Mouse (Mus musculus) erythroid progenitor cell, adult 5-6 weeks (primary cell): ENCODE data around the gene Rabl2. TPM values are rescaled to one million over a fixed set of nuclear protein-coding genes. Genes with fewer than 3 reads are reported as not detected.

ENCODE experiments used
- ATAC-seq: replicated peaks from 2 replicates; pipeline ENCODE4 v1.8.0; 2016; ENCODE audit warnings: moderate number of reproducible peaks, mild to moderate bottlenecking, moderate TSS enrichment, inconsistent platforms; ENCODE audit not compliant: poor library complexity, low FRiP score, severe bottlenecking
- total RNA-seq, 2 experiments: library from RNA; stranded (forward) in 1 of 2; stranded (reverse) in 1 of 2; fragments of 150-400 nt in 1 of 2; fragments of 186-747, 209-891 nt in 1 of 2; gene quantifications; 2 replicates each; pipeline versions ENCODE4 v1.2.3 to v1.2.4; 2015 to 2017; ENCODE audit warnings: low replicate concordance in 2 of 2

Gene Rabl2
- total RNA-seq (2015; ENCODE audit: low replicate concordance) (not detected in 2 replicates), total RNA-seq (2017; ENCODE audit: low replicate concordance) (4.4 TPM in 1 of 2 replicates, not detected in the other)

DNA sequence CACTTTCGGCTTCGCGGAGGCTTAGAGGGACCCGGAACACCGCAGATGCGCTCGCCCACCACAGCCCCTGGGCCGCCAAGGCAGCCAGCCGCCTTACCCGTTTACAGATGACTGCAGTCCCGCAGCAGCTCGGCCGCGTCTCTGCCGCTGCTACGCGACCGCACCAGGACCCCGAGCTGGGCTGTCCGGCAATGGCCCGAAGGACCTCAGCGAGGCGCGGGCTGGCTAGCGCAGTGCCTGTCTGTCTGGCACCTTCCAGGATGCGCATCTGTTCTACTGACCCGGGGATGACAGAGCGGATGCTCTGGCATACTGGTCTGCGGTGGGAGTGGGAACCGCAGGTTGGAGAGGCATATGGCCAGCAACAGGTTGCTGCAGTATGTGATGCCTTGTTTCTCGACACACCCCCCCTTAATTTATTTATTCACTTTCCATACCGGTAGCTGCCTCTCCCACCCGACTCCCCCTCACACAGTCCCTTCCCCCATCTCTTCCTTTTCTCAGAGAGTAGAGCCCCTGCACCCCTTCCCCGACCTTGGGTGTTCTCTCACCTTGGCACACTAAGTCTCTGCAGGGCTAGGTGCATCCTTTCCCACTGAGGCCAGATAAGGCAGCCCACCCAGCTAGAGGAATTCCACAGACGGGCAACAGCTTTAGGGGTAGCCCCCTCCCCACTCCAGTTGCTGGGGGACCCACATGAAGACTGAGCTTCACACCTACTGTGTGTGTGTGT lies at the start of gene Rabl2:
Rabl2 (minus strand) TSS at position 201 of the 733 bp plus-strand sequence.
- ATAC-seq = peak; percentile 78

DNA sequence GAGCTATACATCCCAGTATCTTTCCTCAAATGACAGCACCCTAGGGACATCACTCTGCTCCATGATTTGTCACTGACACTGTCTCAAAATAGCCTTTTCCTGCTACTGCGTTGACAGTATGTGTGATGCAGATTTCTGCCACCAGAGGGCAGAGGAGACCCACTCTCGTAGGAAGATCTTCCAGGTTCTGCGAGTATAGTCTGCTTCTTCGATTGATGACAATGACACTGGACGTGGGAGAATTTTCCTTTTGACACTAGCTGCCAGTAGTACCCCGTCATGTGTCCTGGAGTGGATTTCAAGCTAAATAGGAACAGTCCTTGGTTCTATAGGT lies 31.9 kb upstream of the Rabl2 start:
- no peak for ATAC-seq

DNA sequence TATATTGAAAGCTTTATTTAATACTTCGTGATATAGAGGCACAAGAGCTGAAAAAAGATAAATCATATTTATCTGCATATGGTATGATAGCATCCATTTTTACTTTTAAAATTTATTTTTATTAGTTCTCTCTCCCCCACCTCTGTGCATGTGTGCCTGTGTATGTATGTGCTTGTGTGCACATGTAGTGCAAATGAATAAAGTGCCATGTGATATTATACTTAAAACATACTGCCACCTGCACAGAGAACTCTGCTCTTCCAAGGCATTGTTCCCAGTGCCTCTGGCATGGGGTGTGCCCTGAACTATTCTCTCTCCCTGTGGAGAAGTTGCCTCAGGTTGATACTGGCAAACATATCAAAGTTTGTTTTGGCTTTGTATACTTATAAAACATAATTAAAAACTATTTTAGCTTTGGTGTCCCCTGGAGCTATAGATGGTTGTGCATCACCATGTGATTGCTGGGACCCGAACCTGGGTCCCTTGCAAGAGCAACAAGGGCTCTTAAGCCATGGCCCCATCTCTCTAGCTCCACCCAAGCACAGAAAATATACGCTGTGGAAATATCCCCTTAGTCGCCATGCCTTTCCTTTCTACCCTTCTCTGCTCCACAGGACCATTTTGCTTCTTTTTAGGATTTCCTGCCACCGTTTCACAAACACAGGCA lies 31.4 kb upstream of the Rabl2 start:
- ATAC-seq = no peak

DNA sequence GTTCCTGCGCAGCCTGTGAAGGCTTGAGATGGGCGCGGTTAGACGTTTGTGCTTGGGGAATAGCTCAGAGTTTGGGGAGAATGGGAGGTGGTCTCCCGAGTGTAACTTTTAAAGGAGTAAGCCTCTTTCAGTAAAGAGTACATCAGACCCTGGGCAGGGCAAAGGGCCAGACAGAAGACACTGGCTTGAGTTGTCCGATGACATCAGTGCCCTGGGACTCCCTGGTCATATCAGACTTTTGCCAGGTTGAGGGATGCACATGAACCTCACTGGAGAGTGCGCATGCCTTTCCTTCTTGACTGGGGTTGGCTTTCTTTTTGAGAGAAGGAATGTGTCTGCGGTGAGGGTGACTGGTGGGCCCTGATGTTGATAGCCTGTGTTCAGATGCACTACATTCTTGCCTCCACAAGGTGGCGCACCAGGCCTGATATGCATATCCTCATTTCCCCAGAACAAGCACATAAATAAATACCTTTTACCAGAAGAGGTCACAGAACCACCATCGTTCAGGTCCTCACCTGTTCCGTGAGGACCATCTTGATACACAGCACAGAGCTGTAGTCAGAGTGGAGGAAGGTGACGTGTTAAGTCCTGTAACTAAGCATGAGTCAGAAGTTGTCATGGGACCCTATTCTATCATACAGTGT lies 30.7 kb upstream of the Rabl2 start:
- 0 out of 2 replicates have a peak, but pooled peaks have one; percentile 46 for ATAC-seq

DNA sequence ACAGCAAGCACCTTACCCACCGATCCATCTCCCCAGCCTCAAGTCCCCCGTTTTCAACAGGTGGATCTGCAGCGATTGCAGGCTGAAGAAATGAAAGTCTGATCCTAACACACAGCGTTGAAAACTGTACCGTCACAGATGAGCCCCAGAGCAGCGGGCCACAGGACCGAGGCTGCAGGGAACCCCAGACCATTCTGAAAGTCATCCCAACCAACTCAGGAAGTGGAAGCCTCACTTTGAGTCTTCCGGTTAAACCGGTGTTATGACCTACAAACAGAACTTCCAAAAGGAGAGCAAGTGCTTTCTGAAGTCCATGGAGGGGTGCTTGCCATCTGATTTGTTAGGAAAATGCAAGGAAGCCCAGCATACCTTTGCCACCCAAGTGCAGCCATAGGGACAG lies 16.2 kb upstream of the Rabl2 start:
- no peak for ATAC-seq

DNA sequence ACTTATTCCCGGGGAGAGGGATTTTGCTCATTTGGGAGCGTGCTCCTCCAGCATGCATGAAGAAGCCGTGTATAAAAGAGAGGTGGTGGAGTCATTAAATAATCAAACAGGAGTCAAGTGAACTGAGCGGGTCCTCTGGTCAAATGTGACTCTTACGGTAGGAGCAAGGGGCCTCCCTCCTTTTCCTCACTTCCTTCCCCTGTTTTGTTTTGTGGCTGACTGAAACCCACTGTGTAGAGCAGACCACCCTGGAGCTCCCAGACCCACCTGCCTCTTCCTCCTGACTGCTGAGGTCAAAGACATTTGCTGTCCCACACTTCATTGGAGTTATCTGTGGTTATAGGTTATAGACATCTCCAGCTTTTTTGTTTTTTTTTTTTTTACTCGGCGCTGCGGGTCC lies 15.8 kb upstream of the Rabl2 start:
- ATAC-seq = no peak

DNA sequence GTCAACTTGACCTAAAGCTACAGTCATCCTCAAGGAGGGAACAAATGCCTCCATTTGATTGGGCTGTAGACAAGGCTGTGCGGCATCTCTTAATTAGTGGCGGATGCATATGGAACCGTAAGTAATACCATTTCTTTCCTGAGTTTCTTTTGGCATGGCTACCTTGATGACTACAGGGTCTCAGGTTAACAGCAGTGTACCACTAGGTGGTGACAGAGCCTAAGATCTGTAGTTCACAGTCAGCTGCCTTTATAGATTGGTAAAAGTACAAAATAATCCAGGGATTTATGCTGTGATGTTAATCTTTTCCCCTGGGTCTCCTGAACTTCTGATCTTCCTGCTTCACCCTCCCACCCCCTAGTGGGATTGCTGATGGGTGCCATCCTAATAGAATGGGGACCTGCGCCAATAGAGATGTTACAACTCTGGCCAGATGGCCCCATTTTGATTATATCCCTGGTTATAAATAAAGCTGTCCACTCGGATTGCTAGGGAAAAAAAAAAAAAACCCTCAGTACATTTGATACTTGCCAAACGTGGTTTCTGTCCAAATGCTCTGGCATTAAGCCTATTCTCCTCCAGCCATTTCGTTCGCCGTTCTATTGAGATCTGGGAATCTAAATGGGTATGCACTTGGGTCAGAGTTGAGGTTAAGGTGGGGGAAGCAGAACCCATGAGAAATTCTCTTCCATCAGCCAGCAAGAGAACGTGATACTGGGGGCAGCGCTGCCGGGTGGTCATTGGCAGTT lies 14.3 kb upstream of the Rabl2 start:
- no peak for ATAC-seq

DNA sequence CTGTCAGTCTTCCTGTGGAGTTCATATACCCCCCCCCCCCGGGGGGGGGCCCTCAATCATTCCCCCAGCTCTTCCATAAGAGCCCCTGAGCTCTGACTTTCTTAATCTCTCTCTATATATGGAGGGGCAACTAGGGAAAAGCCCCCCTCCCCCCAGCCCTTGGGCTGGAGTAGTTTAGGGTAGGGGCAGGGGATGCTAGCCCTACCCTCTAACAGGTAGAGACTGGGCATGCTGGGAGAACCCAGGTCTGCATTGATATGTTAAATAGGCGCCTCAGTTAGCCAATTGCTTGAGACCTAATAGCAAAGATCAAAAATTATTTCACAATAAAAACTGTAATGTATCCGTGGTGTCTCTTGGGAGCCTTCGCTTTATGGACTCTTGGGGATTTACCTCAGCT lies 825 bp upstream of the Rabl2 start:
- ATAC-seq = no peak

DNA sequence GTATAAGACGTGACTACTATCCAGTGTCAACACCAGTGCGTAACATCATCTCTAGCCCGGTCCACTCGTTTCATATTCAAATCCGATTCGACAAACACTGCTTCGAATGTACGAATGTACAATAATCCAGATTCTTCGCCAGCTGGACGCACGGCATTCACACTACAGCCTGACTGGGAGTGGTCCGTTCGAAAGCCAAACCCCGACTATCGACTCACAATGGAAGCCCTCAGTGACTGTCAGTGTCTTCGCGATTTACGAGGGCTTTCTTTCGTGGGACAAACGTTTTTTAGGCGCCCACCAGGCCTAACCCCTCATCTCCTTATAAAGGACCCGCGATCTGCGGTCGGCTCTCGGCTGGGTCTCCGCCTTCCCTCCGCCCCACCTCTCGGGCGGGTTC lies 406 bp downstream of the Rabl2 start:
- ATAC-seq = 0 out of 2 replicates have a peak, but pooled peaks have one; percentile 19

DNA sequence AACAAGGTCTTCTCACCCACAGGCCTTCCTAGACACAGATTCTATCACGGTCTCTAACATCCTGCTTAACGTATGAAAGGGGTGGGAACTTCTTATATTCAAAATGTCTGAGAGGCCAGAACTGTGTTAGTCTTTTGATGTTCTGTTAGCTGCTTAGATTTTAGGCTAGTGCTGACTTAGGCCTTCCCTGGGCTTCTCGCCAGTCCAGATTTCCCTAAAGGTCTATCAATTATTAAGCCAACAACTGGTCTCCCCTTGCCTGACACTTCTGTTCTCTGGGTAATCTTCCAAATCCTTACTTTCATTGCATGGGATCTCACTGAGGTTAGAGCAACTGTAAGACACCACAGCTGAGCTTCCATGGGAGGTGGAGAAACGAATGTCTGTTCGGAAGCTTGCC lies 2.6 kb downstream of the Rabl2 start:
- ATAC-seq = no peak

DNA sequence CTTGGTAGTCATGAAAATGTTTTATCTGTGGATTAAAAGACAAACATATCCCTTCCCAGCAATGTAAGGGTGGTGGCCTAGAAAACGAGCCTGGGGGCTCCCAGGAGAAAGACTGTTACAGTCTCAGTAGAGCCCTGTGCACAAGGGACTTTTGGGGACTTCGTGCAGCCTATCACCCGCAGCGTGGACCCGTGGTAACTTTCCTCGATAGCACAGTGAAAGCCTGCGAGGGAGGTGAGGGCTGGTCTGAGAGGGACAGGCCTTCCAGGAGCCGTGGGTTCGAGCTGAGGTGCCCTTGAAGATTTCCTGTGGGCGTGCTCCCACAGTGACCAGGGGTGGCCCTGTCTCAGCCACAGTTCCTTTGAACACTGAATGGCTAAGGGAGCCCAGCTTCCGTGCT lies 6.1 kb downstream of the Rabl2 start:
- 0 out of 2 replicates have a peak, but pooled peaks have one; percentile 14 for ATAC-seq

DNA sequence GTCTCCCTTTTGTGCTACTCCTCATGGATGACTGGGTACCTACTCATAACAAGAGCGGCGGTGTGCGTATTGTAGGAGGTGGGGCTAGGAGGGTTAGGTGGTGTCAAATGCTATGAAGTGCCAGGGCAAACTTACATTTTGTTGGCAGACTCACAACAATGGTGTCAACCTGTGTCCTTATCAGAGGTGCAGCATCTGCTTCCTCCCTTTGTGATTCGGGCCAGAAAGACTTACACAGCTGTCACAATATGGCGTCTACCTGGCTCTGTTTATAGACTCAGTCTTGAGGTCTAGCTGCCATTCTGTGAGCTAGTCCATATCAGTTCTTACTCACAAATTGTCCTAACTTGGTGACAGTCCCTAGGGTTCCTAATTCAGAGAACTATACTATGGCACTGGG lies 6.6 kb downstream of the Rabl2 start:
- no peak for ATAC-seq

DNA sequence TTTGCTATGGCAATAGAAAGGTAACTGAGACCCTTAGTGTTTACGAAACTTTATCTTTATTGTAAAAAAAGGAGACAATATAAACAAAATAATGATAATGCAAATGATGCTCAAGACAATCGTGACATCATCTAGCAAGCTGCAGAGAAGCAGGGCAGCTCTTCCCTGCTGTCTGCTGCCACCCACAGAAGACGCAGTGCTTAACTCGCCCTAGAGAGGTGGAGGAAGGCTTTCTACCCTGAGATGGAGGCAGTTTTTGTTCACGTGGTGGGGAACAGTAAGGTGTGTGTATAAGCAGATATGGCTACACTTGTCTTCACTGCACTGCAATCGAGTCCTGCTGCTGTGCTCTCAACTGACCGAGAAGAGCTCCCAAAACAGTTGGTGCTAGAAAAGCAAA lies 9.2 kb downstream of the Rabl2 start:
- ATAC-seq = no peak

DNA sequence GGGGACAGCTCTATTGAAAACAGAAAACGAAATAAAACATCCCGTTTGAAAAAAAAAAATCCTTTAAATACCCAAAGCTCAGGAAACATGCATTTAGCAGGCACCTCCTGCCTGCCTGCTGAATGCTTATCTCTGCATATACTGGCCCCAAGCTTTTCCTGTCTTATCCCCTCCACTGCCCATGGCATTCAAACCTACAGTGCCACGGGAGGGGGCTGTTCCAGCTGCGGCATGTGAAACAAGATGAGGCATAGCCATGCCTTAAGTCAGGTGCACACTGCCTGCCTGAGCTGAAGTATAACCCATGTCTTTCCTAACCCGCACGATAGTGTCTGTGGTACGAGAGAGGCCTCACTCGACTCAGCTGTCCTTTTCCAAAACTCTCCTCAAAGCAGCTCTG lies 19.6 kb downstream of the Rabl2 start:
- no peak for ATAC-seq

DNA sequence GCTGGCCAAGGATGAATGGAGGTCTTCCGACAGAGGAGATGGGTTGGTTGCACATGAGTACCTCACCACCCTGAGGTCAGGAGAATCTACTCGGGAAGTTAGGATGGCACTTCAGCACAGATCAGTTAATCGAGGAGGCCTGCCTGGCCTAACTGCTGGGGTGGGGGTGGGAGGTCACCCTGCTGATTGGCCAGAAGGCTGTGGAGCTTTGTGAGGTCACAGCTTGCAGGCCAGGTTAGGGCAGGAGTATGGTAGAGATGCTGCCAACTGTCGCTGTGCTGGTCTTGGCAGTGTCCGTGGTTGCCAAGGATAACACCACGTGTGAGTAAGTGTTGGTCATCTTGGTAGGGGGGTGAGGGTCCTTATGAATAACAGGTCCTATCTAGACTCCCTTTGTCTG lies 23.6 kb downstream of the Rabl2 start, which contains the start of gene Acr:
Acr (plus strand) TSS at position 213 of the 400 bp plus-strand sequence.
- ATAC-seq = no peak

DNA sequence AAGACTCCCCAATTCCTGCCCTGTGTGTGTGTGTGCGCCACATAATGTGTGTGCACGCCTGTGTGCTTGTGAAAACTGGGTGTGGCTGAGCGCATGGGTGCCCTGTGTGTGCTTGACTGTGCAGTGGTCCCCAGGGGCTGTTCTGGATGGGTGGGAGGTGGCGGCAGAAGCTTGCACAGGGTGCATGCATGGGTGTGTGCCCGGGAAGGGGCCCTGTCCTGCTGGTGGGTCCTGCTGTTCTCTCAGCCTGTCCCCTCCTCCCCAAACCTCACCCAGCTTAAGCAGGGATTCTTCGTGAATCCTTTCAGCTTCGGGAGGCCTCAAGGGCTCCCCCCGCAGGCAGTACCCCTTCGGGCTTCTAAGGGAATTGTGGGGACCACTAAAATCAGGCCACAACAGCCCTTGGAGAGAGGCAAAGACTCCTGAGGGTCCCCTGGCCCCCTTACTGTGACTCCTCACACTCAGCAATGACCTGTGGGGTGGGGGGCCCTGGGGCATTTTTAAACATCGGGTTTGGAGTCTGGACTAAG lies 32.5 kb downstream of the Rabl2 start:
- no peak for ATAC-seq

DNA sequence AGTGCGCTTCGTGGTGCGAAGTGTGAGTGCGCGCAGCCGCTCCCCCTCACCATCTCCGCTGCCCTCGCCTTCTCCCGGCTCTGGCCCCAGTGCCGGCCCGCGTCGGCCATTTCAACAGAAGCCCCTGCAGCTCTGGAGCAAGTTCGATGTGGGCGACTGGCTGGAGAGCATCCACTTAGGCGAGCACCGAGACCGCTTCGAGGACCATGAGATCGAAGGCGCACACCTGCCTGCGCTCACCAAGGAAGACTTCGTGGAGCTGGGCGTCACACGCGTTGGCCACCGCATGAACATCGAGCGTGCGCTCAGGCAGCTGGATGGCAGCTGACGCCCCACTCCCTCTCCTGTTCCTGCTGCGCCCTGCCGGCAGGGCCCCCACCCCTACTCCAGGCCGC lies 33.7 kb downstream of the Rabl2 start:
- ATAC-seq = no peak

DNA sequence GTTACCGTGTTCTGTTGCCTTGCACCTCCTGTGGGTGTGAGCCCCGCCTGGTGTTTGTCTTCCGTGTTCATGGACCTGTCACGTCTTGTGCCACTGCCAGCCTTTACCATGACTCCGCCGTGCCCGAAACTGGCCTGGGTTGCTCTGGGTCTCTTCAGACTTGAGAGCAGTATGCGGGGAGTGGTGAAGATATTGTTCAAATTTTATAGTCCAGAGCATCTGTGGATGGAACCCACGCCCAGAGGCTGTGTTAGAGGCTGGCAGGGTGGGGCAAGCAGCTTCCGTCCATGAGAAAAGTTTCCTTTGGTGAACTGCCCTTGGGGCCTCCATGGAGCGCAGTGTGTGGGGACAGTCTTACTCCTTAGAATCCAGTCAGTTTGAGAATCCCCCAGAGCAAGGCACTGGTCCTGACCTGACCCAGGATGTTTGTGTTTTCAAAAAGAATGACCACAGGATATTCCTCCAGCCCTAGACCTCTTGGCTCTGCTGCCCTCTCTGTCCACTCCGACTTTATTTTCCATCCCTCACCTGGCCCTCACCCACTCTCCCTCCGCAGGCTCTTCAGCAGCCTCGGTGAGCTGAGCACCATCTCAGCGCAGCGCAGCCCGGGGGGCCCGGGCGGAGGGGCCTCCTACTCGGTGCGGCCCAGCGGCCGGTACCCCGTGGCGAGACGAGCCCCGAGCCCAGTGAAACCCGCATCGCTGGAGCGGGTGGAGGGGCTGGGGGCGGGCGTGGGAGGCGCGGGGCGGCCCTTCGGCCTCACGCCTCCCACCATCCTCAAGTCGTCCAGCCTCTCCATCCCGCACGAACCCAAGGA lies 34.3 kb downstream of the Rabl2 start:
- ATAC-seq = no peak
